Mouse (Mus musculus) liver, postnatal 0 days (tissue): ENCODE data around the gene Vdr. TPM values are rescaled to one million over a fixed set of nuclear protein-coding genes. Genes with fewer than 3 reads are reported as not detected.

Source experiments
- ATAC-seq: fragments of 200-750 bp; cut with Nextera tagmentation; 2 replicates; pipeline ENCODE4 v1.8.0; 2017; ENCODE audit warnings: mild to moderate bottlenecking, moderate library complexity
- DNase-seq: peaks from one replicate; pipeline ENCODE4 v3.0.0-alpha.2; 2016
- H3K27ac ChIP-seq: fragments of 300-500 bp; sonication (generic); 2 replicates; pipeline ENCODE4 v1.5.1; 2014; ENCODE audit warnings: antibody characterized with exemption, moderate library complexity, mild to moderate bottlenecking, low read depth
- H3K27me3 ChIP-seq: fragments of 300-500 bp; sonication (generic); 2 replicates; pipeline ENCODE4 v1.6.1; 2014; ENCODE audit warnings: low read length, control low read depth, mixed read lengths; ENCODE audit not compliant: insufficient read depth
- H3K36me3 ChIP-seq: fragments of 300-500 bp; sonication (generic); replicated peaks from 2 replicates; pipeline ENCODE4 v1.6.1; 2014; ENCODE audit warnings: mild to moderate bottlenecking, control low read depth, low read length, moderate library complexity, mixed read lengths; ENCODE audit not compliant: insufficient read depth
- H3K4me1 ChIP-seq: fragments of 300-500 bp; sonication (generic); 2 replicates; pipeline ENCODE4 v1.6.1; 2014; ENCODE audit warnings: antibody characterized with exemption, mild to moderate bottlenecking, control low read depth; ENCODE audit not compliant: insufficient read depth
- H3K4me2 ChIP-seq: fragments of 300-500 bp; sonication (generic); 2 replicates; pipeline ENCODE4 v1.6.1; 2014; ENCODE audit warnings: low read depth, mild to moderate bottlenecking, low read length, moderate library complexity, mixed read lengths
- H3K4me3 ChIP-seq: fragments of 300-500 bp; sonication (generic); 2 replicates; pipeline ENCODE4 v1.5.1; 2014; ENCODE audit warnings: low read depth, low read length
- H3K9ac ChIP-seq: fragments of 300-500 bp; sonication (generic); replicated peaks from 2 replicates; pipeline ENCODE4 v1.6.1; 2014; ENCODE audit warnings: mild to moderate bottlenecking, moderate library complexity
- H3K9me3 ChIP-seq: fragments of 300-500 bp; sonication (generic); 2 replicates; pipeline ENCODE4 v1.6.1; 2016; ENCODE audit warnings: mild to moderate bottlenecking, control low read depth, low read length, mixed read lengths
- CTCF ChIP-seq: sonication (generic); IDR thresholded peaks from 2 replicates; pipeline ENCODE4 v1.5.1; 2016; ENCODE audit warnings: antibody characterized with exemption, low read depth
- EP300 ChIP-seq: IDR thresholded peaks from 2 replicates; pipeline ENCODE4 v1.6.1; 2016; ENCODE audit warnings: antibody characterized with exemption, low read depth, mild to moderate bottlenecking
- WGBS: fragments of 180-500 bp; shearing (Covaris S2); extraction: QIAGEN DNeasy Blood & Tissue Kit; methylation state at CpG from one replicate; pipeline ENCODE4 v1.1.7; 2014; ENCODE audit not compliant: insufficient replicate concordance; 5-methylcytosine and 5-hydroxymethylcytosine counted together
- polyA plus RNA-seq: library from polyadenylated mRNA; unstranded; fragments of >200 nt; fragmentation: Nextera tagmentation; extraction: Ambion mirVana; gene quantifications from 2 replicates; pipeline ENCODE4 v1.2.1, GENCODE M21; 2015

Vdr gene
- polyA plus RNA-seq, 1 experiment from 2014 or later, result 0.25 TPM

- Histone ChIP-seq H3K27ac (no peak overlapping the region), H3K4me2 (no peak overlapping the region), H3K4me1 (peaks cover 5% of the 10 kb centered on the region; the same call in 1 of the 2 replicates), H3K9ac (no peak overlapping the region), H3K9me3 (no peaks in the 10 kb centered on the region), H3K4me3 (no peak overlapping the region), H3K36me3 (no peaks in the 10 kb centered on the region), H3K27me3 (peaks cover 9% of the 10 kb centered on the region; the same call in 1 of the 2 replicates)
- DNase-seq (peak; percentile 68), ATAC-seq (peak; percentile 22; the same call in 1 of the 2 replicates)
- TF ChIP-seq EP300 (no peak), CTCF (peak; percentile 97)
- WGBS, result 17% methylated on average over 16 of the region's 16 CpGs
Measured at GRCm38 (mm10) chr15:97952137-97952888, 41.9 kb upstream of the Vdr start.

- H3K27me3 ChIP-seq, result peaks cover 9% of the 10 kb centered on the region; the same call in 1 of the 2 replicates
- H3K4me2 ChIP-seq, result no peak overlapping the region
- H3K27ac ChIP-seq, result no peak overlapping the region
- TF ChIP-seq CTCF, result no peak
- TF ChIP-seq EP300, result no peak
- no peak overlapping the region for H3K9ac ChIP-seq
- 0 out of 2 replicates have a peak, but pooled peaks cover 2% of the 10 kb centered on the region for H3K4me1 ChIP-seq
- no peak for ATAC-seq
- no peaks in the 10 kb centered on the region for H3K9me3 ChIP-seq
- DNase-seq, result no peak
- no peak overlapping the region for H3K4me3 ChIP-seq
- 53% methylated on average over 7 of the region's 7 CpGs for WGBS
- H3K36me3 ChIP-seq, result no peaks in the 10 kb centered on the region
Measured at GRCm38 (mm10) chr15:97950240-97950639, 39.8 kb upstream of the Vdr start.

DNA sequence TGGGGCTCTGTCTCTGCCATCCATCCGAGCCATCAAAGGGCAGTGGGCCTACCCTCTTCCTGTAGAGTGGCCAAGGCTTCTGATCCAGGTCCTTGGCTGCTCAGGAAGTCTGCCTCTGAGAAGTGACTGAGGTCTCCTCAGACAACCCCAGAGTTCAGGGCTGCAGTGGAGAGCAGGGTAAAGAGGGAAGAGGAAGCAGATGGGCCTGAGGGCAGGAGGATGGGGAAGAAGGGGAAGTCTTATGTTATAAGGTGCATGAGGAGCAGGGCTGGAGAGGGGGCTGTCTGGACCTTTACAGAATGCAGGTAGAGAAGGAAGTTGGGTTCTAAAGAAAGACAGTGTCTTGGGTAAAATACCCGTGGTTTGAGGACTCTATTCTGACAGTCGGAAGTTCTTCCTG lies 39.3 kb upstream of the Vdr start:
- Histone ChIP-seq H3K9ac (no peak overlapping the region), H3K4me2 (no peak overlapping the region), H3K9me3 (no peaks in the 10 kb centered on the region), H3K27me3 (peaks cover 9% of the 10 kb centered on the region; the same call in 1 of the 2 replicates), H3K4me1 (0 out of 2 replicates have a peak, but pooled peaks cover 2% of the 10 kb centered on the region), H3K27ac (no peak overlapping the region), H3K4me3 (no peak overlapping the region), H3K36me3 (no peaks in the 10 kb centered on the region)
- WGBS, result 27% methylated on average over 3 of the region's 3 CpGs
- DNase-seq (no peak), ATAC-seq (no peak)
- TF ChIP-seq CTCF (no peak), EP300 (no peak)

- H3K27me3 ChIP-seq, result peaks cover 9% of the 10 kb centered on the region; the same call in 1 of the 2 replicates
Measured at GRCm38 (mm10) chr15:97948720-97949119, 38.3 kb upstream of the Vdr start.

DNA sequence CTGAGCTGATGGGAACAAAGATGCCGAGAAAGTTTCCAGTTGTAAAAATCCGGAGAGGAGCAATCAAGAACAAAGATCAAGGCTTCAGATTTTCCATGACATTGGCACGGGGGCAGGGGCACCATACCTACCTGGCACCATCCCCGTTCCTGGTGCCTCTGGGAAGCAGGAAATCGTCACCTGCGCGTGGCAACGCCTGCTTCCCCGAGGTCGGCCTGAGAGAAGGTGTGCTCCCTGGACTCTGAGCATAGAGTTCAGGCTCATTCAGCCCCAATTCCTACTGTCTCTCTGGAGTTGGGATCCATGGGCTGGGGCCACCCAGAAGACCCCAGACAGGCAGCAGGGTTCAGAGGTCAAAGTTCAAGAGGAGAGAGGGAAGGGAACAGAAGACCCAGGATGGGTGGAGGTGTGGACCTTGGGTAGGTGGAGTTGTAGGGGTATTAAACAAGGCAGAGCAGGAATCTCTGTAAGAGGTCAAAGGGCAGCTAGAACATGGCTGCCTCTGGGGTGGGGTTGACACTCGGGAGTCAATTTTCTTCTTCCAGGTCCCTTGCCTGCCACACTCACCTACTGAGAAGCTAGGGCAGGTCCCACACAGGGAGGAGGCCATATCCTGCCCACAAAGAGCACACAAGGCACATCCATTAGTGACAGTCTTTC lies 35.4 kb upstream of the Vdr start:
- Histone ChIP-seq H3K27me3 (no peaks in the 10 kb centered on the region), H3K4me1 (no peaks in the 10 kb centered on the region), H3K4me3 (no peak overlapping the region), H3K36me3 (no peaks in the 10 kb centered on the region), H3K27ac (no peak overlapping the region), H3K4me2 (no peak overlapping the region), H3K9me3 (no peaks in the 10 kb centered on the region), H3K9ac (no peak overlapping the region)
- ATAC-seq (no peak), DNase-seq (no peak)
- 68% methylated on average over 11 of the region's 11 CpGs for WGBS
- no peak for TF ChIP-seq CTCF
- TF ChIP-seq EP300, result no peak

More at GRCm38 (mm10) chr15:97948720-97949119, 38.3 kb upstream of the Vdr start:
- Histone ChIP-seq H3K4me3 (no peak overlapping the region), H3K4me1 (0 out of 2 replicates have a peak, but pooled peaks cover 2% of the 10 kb centered on the region), H3K27ac (no peak overlapping the region), H3K4me2 (no peak overlapping the region), H3K9me3 (no peaks in the 10 kb centered on the region), H3K36me3 (no peaks in the 10 kb centered on the region), H3K9ac (no peak overlapping the region)
- DNase-seq, result no peak
- no peak for ATAC-seq
- no peak for TF ChIP-seq EP300
- no peak for TF ChIP-seq CTCF
- 70% methylated on average over 7 of the region's 7 CpGs for WGBS

GRCm38 (mm10) chr15:97944919-97945574 lies 34.6 kb upstream of the Vdr start:
- no peak overlapping the region for H3K4me2 ChIP-seq
- H3K4me3 ChIP-seq, result no peak overlapping the region
- no peak overlapping the region for H3K9ac ChIP-seq
- no peaks in the 10 kb centered on the region for H3K9me3 ChIP-seq
- H3K27me3 ChIP-seq, result no peaks in the 10 kb centered on the region
- DNase-seq, result no peak
- H3K4me1 ChIP-seq, result no peaks in the 10 kb centered on the region
- no peak for ATAC-seq
- no peaks in the 10 kb centered on the region for H3K36me3 ChIP-seq
- 69% methylated on average over 11 of the region's 11 CpGs for WGBS
- H3K27ac ChIP-seq, result no peak overlapping the region
- TF ChIP-seq CTCF (no peak), EP300 (no peak)
